Mouse (Mus musculus) stomach, embryonic 15.5 days (tissue): ENCODE measurements around the gene Cox17. TPM values are rescaled to one million over a fixed set of nuclear protein-coding genes. Genes with fewer than 3 reads are reported as not detected.
A peak's percentile ranks its signal among the peaks of the same experiment; 100 is the strongest.

Experiments
- ATAC-seq: fragments of 200-750 bp; cut with Nextera tagmentation; 2 replicates; pipeline ENCODE4 v1.8.0; 2017; ENCODE audit warnings: low read depth, moderate number of reproducible peaks, moderate TSS enrichment; ENCODE audit not compliant: insufficient read depth, low FRiP score
- H3K27ac ChIP-seq: fragments of 300-500 bp; sonication (generic); 2 replicates; pipeline ENCODE4 v1.5.1; 2015; ENCODE audit warnings: mild to moderate bottlenecking, inconsistent platforms
- H3K27me3 ChIP-seq: fragments of 300-500 bp; sonication (generic); replicated peaks from 2 replicates; pipeline ENCODE4 v1.6.1; 2015; ENCODE audit warnings: inconsistent platforms
- H3K36me3 ChIP-seq: fragments of 300-500 bp; sonication (generic); 2 replicates; pipeline ENCODE4 v1.6.1; 2015; ENCODE audit warnings: inconsistent platforms
- H3K4me1 ChIP-seq: fragments of 300-500 bp; sonication (generic); 2 replicates; pipeline ENCODE4 v1.6.1; 2015; ENCODE audit warnings: inconsistent platforms
- H3K4me2 ChIP-seq: fragments of 300-500 bp; sonication (generic); 2 replicates; pipeline ENCODE4 v1.6.1; 2015; ENCODE audit warnings: mild to moderate bottlenecking, inconsistent platforms
- H3K4me3 ChIP-seq: fragments of 300-500 bp; sonication (generic); replicated peaks from 2 replicates; pipeline ENCODE4 v1.5.1; 2015; ENCODE audit warnings: inconsistent platforms
- H3K9ac ChIP-seq: fragments of 300-500 bp; sonication (generic); 2 replicates; pipeline ENCODE4 v1.6.1; 2015; ENCODE audit warnings: inconsistent platforms
- H3K9me3 ChIP-seq: fragments of 300-500 bp; sonication (generic); 2 replicates; pipeline ENCODE4 v1.6.1; 2016; ENCODE audit warnings: inconsistent platforms
- WGBS: fragments of 180-500 bp; shearing (Covaris S2); methylation state at CpG from one replicate; pipeline ENCODE4 v1.1.7; 2015; 5-methylcytosine and 5-hydroxymethylcytosine counted together
- polyA plus RNA-seq: library from polyadenylated mRNA; unstranded; fragments of >200 nt; fragmentation: Nextera tagmentation; extraction: Ambion mirVana; gene quantifications from 2 replicates; pipeline ENCODE4 v1.2.1, GENCODE M21; 2015

The Cox17 gene
- polyA plus RNA-seq, 1 experiment from 2014 or later: 181 TPM

- H3K9ac ChIP-seq: no peak overlapping the region
- no peak overlapping the region for H3K4me2 ChIP-seq
- H3K4me1 ChIP-seq: no peaks in the 10 kb centered on the region
- H3K9me3 ChIP-seq: no peaks in the 10 kb centered on the region
- H3K4me3 ChIP-seq: no peak overlapping the region
- WGBS: 86% methylated on average over 6 of the region's 6 CpGs
- H3K27ac ChIP-seq: no peak overlapping the region
- no peaks in the 10 kb centered on the region for H3K36me3 ChIP-seq
- H3K27me3 ChIP-seq: no peaks in the 10 kb centered on the region
- no peak; the same call in 1 of the 2 replicates for ATAC-seq
These were observed 40.6 kb downstream of the Cox17 start for GRCm38 (mm10) chr16:38387389-38387788.

DNA sequence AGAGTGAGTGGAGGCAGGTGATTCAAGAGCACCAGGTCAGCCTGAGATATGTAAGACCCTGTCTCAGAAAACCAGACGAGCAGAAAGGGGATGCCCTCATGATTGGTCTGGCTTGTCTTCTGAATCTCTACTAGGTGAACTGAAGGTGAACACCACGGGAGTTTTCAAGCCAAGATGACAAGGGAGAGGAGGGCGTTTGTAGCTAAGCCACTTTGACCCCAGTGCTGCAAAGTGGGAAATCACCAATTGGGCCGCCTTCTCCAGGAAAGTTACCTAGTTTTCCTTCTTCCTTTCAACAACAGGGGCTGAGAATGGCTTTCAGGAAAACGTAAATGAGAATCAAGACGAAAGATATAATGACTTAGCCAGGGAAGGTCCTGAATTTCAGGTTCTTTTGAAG, 42.0 kb downstream of the Cox17 start:
- no peak overlapping the region for H3K4me2 ChIP-seq
- ATAC-seq: no peak
- no peak overlapping the region for H3K4me3 ChIP-seq
- H3K27me3 ChIP-seq: no peaks in the 10 kb centered on the region
- no peaks in the 10 kb centered on the region for H3K4me1 ChIP-seq
- H3K36me3 ChIP-seq: no peaks in the 10 kb centered on the region
- H3K27ac ChIP-seq: no peak overlapping the region
- no peak overlapping the region for H3K9ac ChIP-seq
- no peaks in the 10 kb centered on the region for H3K9me3 ChIP-seq
- 74% methylated on average over 6 of the region's 6 CpGs for whole genome bisulfite sequencing

GRCm38 (mm10) chr16:38389284-38389893, 42.6 kb downstream of the Cox17 start:
- H3K27me3 ChIP-seq: no peaks in the 10 kb centered on the region
- no peaks in the 10 kb centered on the region for H3K9me3 ChIP-seq
- H3K36me3 ChIP-seq: no peaks in the 10 kb centered on the region
- H3K4me2 ChIP-seq: no peak overlapping the region
- ATAC-seq: no peak
- WGBS: 74% methylated on average over 8 of the region's 8 CpGs
- no peaks in the 10 kb centered on the region for H3K4me1 ChIP-seq
- H3K9ac ChIP-seq: no peak overlapping the region
- H3K4me3 ChIP-seq: no peak overlapping the region
- no peak overlapping the region for H3K27ac ChIP-seq

DNA sequence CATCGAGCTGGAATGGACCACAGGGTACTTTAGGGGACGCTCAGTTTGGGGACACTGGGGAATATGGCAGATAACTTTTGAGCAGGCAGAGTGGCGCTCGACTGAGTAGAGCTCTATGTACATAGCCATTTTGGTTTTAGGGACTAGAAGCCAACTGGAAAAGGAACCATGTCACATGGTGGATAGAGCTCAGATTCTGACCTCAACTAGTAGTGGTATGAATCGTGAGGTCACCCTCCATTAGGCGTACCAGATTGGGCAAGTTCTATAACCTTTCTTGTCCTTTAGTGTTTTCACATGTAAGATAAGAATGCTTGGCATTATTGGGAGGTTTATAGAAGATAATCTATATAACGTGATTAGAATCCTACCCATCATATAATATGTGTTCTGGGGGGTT, 43.5 kb downstream of the Cox17 start:
- no peak for ATAC-seq
- Histone ChIP-seq H3K27me3 (no peaks in the 10 kb centered on the region), H3K4me1 (no peaks in the 10 kb centered on the region), H3K9me3 (no peaks in the 10 kb centered on the region), H3K9ac (no peak overlapping the region), H3K4me2 (no peak overlapping the region), H3K36me3 (no peaks in the 10 kb centered on the region), H3K27ac (no peak overlapping the region), H3K4me3 (no peak overlapping the region)
- WGBS: 86% methylated on average over 7 of the region's 7 CpGs

DNA sequence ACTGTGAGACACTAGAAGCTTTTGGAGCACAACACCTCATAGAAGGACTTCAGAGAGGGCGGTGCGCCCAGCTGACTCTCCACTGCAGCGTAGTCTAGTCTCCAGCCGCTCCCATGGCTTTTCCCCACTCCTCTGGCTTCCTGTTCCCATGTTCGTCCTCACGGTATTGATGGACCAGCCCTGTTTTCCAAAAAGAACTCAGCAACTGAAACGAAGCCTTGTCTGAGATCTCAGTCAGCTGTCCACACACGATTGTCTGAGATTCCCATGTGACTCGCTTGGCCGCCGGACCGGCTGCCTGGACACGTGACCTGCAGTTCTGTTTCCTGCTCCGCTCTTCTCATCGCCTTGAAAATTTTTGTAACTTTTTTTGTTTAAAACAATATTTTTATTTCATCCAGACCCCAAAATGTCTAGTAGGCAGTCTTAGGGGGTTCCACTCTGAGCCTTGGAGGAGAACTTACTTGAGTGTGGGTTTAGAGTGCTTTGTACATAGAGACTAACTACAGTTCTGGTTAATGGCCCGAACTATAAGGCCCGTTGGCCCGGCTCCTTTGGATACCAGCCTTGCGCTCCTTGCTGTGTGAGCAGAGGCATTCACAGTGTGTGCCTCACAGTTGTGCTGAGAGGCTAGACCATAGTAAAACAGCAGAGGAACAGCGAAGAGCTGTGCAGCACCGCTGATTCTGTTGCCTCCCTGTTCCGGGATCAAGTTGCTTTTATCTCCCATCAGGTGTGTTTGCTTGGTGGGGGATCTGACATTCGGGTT, 45.5 kb downstream of the Cox17 start:
- H3K4me2 ChIP-seq: no peak overlapping the region
- H3K27me3 ChIP-seq: no peaks in the 10 kb centered on the region
- peaks cover 4% of the 10 kb centered on the region for H3K4me1 ChIP-seq
- no peaks in the 10 kb centered on the region for H3K9me3 ChIP-seq
- no peak overlapping the region for H3K27ac ChIP-seq
- no peak overlapping the region for H3K4me3 ChIP-seq
- no peak overlapping the region for H3K9ac ChIP-seq
- 70% methylated on average over 23 of the region's 23 CpGs for WGBS
- no peak for ATAC-seq
- H3K36me3 ChIP-seq: no peaks in the 10 kb centered on the region

DNA sequence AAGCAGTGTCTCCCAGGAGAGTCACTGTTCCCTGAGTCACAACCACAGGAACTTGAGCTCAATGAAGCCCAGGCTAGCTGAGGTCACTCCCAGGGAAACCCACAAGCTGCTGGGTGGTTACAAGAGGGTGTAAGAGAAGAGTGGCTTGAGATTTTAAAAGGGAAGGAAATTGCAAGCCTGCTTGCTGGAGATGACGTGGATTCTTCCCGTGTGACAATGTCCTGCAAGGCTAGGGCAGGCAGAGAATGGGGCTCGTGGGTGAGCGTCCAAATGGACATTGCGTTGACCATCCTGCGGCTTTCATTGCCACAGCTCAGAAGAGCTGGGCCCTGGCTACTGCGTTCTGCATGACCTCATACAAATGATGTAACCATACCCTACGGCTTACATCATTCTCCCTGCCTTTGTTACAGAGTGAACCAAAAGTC, 47.4 kb downstream of the Cox17 start:
- H3K27ac ChIP-seq: no peak overlapping the region
- 85% methylated on average over 8 of the region's 8 CpGs for WGBS
- no peak overlapping the region for H3K4me2 ChIP-seq
- no peak for ATAC-seq
- no peak overlapping the region for H3K9ac ChIP-seq
- no peak overlapping the region for H3K4me3 ChIP-seq
- H3K9me3 ChIP-seq: no peaks in the 10 kb centered on the region
- no peaks in the 10 kb centered on the region for H3K36me3 ChIP-seq
- no peaks in the 10 kb centered on the region for H3K27me3 ChIP-seq
- H3K4me1 ChIP-seq: peaks cover 6% of the 10 kb centered on the region

- Histone ChIP-seq H3K4me3 (no peak overlapping the region), H3K9ac (no peak overlapping the region), H3K4me2 (no peak overlapping the region), H3K9me3 (no peaks in the 10 kb centered on the region), H3K27me3 (no peaks in the 10 kb centered on the region), H3K36me3 (no peaks in the 10 kb centered on the region), H3K27ac (no peak overlapping the region), H3K4me1 (peaks cover 11% of the 10 kb centered on the region)
- 58% methylated on average over 6 of the region's 6 CpGs for WGBS
- no peak for ATAC-seq
These were observed 48.4 kb downstream of the Cox17 start for GRCm38 (mm10) chr16:38395060-38395730.

GRCm38 (mm10) chr16:38396155-38396554, 49.4 kb downstream of the Cox17 start:
- Histone ChIP-seq H3K9me3 (no peaks in the 10 kb centered on the region), H3K9ac (no peak overlapping the region), H3K4me2 (no peak overlapping the region), H3K27me3 (no peaks in the 10 kb centered on the region), H3K36me3 (no peaks in the 10 kb centered on the region), H3K27ac (no peak overlapping the region), H3K4me3 (no peak overlapping the region), H3K4me1 (peaks cover 12% of the 10 kb centered on the region)
- no peak for ATAC-seq
- WGBS: 31% methylated on average over 13 of the region's 13 CpGs

DNA sequence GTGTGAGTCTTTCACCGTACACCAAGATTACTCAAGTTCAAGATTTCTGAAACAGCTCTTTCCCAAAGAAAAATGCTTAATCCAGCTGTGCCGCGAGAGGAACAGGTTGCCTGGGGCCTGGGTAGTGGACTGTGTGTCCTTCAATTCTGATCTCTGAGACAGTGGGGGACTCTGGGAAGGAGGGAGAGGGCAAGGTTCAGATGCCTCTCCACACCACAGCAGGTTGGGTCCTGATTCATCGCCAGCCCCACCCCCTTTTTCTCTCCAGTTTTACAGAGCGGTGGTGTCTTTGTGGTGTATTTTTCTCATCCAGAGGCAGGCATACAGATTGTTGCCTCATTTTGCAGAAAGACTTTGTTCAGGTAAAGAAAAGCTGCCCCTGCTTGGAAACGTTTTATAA, 51.5 kb downstream of the Cox17 start:
- H3K36me3 ChIP-seq: no peaks in the 10 kb centered on the region
- no peak for ATAC-seq
- H3K27ac ChIP-seq: no peak overlapping the region
- WGBS: 82% methylated on average over 6 of the region's 6 CpGs
- no peak overlapping the region for H3K4me3 ChIP-seq
- no peaks in the 10 kb centered on the region for H3K9me3 ChIP-seq
- H3K4me1 ChIP-seq: peaks cover 12% of the 10 kb centered on the region
- H3K27me3 ChIP-seq: no peaks in the 10 kb centered on the region
- no peak overlapping the region for H3K4me2 ChIP-seq
- no peak overlapping the region for H3K9ac ChIP-seq

DNA sequence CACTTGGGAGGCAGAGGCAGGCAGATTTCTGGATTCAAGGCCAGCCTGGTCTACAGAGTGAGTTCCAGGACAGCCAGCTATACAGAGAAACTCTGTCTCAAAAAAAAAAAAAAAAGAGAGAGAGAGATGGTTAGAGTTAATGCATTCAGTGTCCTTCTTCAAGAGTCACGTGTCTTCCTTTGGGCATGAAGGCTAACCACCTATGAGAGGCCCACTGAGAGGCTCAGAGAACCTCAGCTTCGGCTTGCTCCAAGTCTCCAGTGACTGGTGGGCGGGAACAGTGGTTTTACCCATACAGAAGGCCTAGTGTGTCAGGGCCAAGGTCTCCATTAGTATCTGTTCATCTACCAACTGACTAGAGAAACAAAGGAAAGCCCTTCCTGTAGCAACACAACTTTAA, 52.3 kb downstream of the Cox17 start:
- H3K4me1 ChIP-seq: peaks cover 12% of the 10 kb centered on the region
- no peaks in the 10 kb centered on the region for H3K27me3 ChIP-seq
- no peaks in the 10 kb centered on the region for H3K9me3 ChIP-seq
- H3K9ac ChIP-seq: no peak overlapping the region
- 65% methylated on average over 3 of the region's 3 CpGs for WGBS
- no peaks in the 10 kb centered on the region for H3K36me3 ChIP-seq
- no peak overlapping the region for H3K4me3 ChIP-seq
- H3K4me2 ChIP-seq: peak overlapping the region; percentile 54; the same call in 1 of the 2 replicates
- no peak overlapping the region for H3K27ac ChIP-seq
- ATAC-seq: no peak

DNA sequence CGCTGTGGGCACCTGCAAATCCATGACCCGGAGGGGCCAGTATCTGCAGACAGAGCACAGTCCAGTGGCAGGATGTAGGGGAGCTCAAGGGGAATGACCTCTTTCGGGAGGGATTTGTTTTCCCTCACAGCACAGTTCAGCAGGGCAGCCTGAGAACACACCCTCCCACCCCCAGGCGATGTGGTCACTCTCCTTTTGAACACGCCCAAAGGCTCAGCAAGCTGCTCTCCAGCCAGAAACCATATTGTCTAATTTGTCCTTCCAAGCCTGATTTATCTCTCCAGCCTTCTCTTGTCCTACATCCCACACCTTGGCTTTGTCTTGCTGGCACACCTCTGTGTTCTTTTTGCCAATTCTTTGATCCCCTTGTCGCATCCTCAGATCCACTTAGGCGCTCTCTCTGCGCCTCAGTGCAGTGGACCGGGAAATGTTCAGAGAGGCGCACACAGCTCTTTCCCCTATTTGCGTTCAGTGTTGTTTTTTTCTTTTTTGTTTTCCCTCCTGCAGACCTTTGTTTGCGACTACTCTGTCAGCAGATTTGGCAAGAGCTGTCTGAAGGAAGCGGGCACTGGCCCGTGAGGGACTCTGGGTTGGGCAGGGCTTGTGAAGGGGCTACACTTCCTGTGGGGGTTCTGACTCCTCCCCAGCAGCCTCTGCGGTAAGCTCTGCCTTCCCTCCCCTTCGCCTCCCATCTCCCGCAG, 52.9 kb downstream of the Cox17 start:
- WGBS: 23% methylated on average over 17 of the region's 17 CpGs
- Histone ChIP-seq H3K27ac (no peak overlapping the region; the same call in 1 of the 2 replicates), H3K4me3 (peak overlapping the region; percentile 26), H3K9ac (no peak overlapping the region), H3K27me3 (no peaks in the 10 kb centered on the region), H3K36me3 (no peaks in the 10 kb centered on the region), H3K4me1 (peaks cover 12% of the 10 kb centered on the region), H3K9me3 (no peaks in the 10 kb centered on the region), H3K4me2 (peak overlapping the region; percentile 54)
- ATAC-seq: peak; percentile 70
